Mouse (Mus musculus) intestine, embryonic 15.5 days (tissue): ENCODE measurements around the gene Ryr2. TPM values are rescaled to one million over a fixed set of nuclear protein-coding genes. Genes with fewer than 3 reads are reported as not detected.

Experiments
- ATAC-seq: fragments of 200-750 bp; cut with Nextera tagmentation; 2 replicates; pipeline ENCODE4 v1.8.0; 2017; ENCODE audit warnings: moderate TSS enrichment, moderate library complexity
- H3K27ac ChIP-seq: fragments of 300-500 bp; sonication (generic); 2 replicates; pipeline ENCODE4 v1.5.1; 2015; ENCODE audit warnings: mild to moderate bottlenecking, inconsistent platforms
- H3K27me3 ChIP-seq: fragments of 300-500 bp; sonication (generic); replicated peaks from 2 replicates; pipeline ENCODE4 v1.6.1; 2015; ENCODE audit warnings: inconsistent platforms
- H3K36me3 ChIP-seq: fragments of 300-500 bp; sonication (generic); 2 replicates; pipeline ENCODE4 v1.6.1; 2015; ENCODE audit warnings: inconsistent platforms
- H3K4me1 ChIP-seq: fragments of 300-500 bp; sonication (generic); replicated peaks from 2 replicates; pipeline ENCODE4 v1.6.1; 2015; ENCODE audit warnings: inconsistent platforms
- H3K4me2 ChIP-seq: fragments of 300-500 bp; sonication (generic); replicated peaks from 2 replicates; pipeline ENCODE4 v1.6.1; 2015; ENCODE audit warnings: mild to moderate bottlenecking, inconsistent platforms
- H3K4me3 ChIP-seq: fragments of 300-500 bp; sonication (generic); replicated peaks from 2 replicates; pipeline ENCODE4 v1.5.1; 2015; ENCODE audit warnings: inconsistent platforms
- H3K9ac ChIP-seq: fragments of 300-500 bp; sonication (generic); 2 replicates; pipeline ENCODE4 v1.6.1; 2015; ENCODE audit warnings: inconsistent platforms
- H3K9me3 ChIP-seq: fragments of 300-500 bp; sonication (generic); 2 replicates; pipeline ENCODE4 v1.6.1; 2016; ENCODE audit warnings: inconsistent platforms
- WGBS: fragments of 180-500 bp; shearing (Covaris S2); methylation state at CpG from one replicate; pipeline ENCODE4 v1.1.7; 2015; 5-methylcytosine and 5-hydroxymethylcytosine counted together
- polyA plus RNA-seq: library from polyadenylated mRNA; unstranded; fragments of >200 nt; fragmentation: Nextera tagmentation; extraction: Ambion mirVana; gene quantifications from 2 replicates; pipeline ENCODE4 v1.2.1, GENCODE M21; 2015

Gene Ryr2
- polyA plus RNA-seq, 1 experiment from 2014 or later, result 1.0 TPM

DNA sequence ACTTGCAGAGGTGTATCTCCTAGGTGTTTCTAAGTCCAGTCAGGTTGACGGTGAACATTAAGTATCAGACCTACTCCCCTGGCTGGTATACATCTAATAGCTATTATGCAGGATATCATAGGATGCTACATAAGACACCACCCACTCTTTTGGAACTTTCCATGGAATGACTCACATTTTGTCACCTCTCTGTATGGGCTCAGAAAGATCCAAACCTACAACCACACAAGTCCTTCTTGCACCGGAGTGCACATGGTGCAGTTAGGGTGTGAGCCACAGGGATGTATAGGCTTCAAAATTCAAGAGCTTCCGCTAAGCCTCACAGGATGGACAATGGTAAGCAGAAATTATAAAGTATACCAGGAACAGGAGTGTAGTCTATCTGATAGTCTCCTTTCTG, 52.8 kb downstream of the Ryr2 start:
- peaks cover 5% of the 10 kb centered on the region; the same call in 1 of the 2 replicates for H3K4me1 ChIP-seq
- no peaks in the 10 kb centered on the region for H3K27me3 ChIP-seq
- no peaks in the 10 kb centered on the region for H3K9me3 ChIP-seq
- H3K36me3 ChIP-seq, result no peaks in the 10 kb centered on the region
- H3K27ac ChIP-seq, result no peak overlapping the region
- H3K4me2 ChIP-seq, result no peak overlapping the region
- no peak overlapping the region for H3K4me3 ChIP-seq
- WGBS, result 96% methylated on average over 3 of the region's 3 CpGs
- H3K9ac ChIP-seq, result no peak overlapping the region
- no peak for ATAC-seq

DNA sequence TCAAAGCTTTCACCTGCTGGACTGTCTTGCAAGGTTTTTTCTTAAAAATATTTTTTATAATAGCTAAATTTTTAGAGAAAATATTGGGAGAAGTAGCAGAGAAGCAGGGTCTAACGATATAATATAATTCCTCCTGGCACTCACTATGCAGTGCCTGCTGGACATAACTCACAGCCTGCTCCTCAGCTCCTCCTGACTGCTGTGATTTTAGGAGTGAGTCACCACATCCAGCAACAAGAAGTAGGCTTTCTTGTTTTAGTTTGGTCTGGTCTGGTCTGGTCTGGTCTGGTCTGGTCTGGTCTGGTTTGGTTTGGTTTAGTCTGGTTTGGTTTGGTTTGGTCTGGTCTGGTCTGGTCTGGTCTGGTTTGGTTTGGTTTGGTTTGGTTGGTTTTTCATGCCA, 55.9 kb downstream of the Ryr2 start:
- Histone ChIP-seq H3K4me2 (no peak overlapping the region), H3K27me3 (no peaks in the 10 kb centered on the region), H3K9me3 (no peaks in the 10 kb centered on the region), H3K36me3 (no peaks in the 10 kb centered on the region), H3K27ac (no peak overlapping the region), H3K9ac (no peak overlapping the region), H3K4me1 (no peaks in the 10 kb centered on the region), H3K4me3 (no peak overlapping the region)
- ATAC-seq, result no peak
- WGBS, result 85% methylated on average over 1 of the region's 1 CpGs

DNA sequence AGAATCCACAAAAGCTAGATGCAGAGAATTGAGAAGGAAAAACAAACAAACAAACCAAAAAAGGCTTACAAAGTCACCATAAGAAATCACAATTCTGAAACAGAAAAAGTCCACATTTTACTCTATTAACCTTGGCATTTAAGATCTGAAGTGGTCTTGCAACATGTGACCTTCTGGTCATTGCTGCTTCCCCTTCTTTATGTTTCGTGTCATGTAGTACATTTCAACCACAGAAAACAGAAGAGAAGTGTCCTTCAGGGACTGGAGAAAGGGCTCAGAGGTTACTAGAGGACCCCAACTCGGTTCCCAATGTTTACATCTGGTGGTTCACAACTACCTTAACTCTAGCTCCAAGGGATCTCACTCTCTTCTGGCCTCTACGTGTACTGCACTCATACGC, 59.7 kb downstream of the Ryr2 start:
- Histone ChIP-seq H3K4me3 (no peak overlapping the region), H3K27me3 (no peaks in the 10 kb centered on the region), H3K4me2 (no peak overlapping the region), H3K36me3 (no peaks in the 10 kb centered on the region), H3K9ac (no peak overlapping the region), H3K9me3 (no peaks in the 10 kb centered on the region), H3K4me1 (no peaks in the 10 kb centered on the region), H3K27ac (no peak overlapping the region)
- WGBS, result 84% methylated on average over 4 of the region's 4 CpGs
- no peak for ATAC-seq

DNA sequence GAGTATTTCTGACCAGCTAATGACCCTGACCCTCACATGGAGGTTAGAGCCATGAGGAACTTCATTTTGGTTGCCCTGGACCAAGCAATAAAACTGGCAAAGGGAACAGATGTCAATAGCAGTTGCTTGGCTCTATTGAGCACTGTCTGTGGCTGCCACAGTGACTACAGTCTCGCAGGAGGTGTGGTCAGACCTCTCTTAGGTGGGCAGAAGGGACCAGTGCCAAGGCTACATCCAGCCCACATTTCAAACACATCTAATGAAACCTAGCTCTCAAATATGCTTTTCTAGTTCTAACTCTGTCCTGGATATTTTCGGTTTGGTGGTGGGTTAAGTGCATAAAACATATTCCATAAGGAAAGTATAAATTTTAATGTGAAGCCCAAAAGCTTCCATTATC, 62.0 kb downstream of the Ryr2 start:
- whole genome bisulfite sequencing, result 85% methylated on average over 2 of the region's 2 CpGs
- ATAC-seq, result no peak
- no peaks in the 10 kb centered on the region for H3K36me3 ChIP-seq
- H3K27me3 ChIP-seq, result no peaks in the 10 kb centered on the region
- no peak overlapping the region for H3K4me2 ChIP-seq
- no peak overlapping the region for H3K9ac ChIP-seq
- no peaks in the 10 kb centered on the region for H3K9me3 ChIP-seq
- no peaks in the 10 kb centered on the region for H3K4me1 ChIP-seq
- no peak overlapping the region for H3K27ac ChIP-seq
- H3K4me3 ChIP-seq, result no peak overlapping the region

DNA sequence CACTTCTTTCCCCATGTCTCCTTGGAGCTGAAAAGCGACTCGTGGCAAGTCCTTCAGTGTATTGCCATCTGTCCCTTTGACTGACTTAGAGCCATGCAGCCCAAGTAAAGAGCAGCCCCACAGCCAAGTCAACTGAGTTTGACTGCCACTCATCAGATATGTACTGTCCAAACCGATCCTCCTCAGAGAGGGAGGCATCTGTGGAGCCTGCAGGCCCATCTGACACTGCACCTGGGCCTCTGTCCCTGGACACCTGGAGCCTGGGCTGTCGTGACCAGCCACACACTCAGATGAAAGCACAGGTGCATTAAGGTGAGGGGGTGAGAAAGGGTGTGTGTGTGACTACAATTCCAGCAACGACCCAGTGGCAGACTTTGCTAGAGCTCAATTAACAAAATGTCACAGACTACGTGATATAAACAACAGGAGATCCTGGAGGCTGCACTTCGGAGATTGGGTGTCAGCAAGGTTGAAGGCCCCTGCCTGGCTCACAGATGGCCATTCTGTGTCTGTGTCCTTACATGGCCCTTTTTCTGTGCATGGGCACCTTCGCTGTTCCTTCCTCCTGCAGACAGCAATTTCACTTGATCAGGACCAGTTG, 63.8 kb downstream of the Ryr2 start:
- 68% methylated on average over 8 of the region's 8 CpGs for WGBS
- no peaks in the 10 kb centered on the region for H3K9me3 ChIP-seq

DNA sequence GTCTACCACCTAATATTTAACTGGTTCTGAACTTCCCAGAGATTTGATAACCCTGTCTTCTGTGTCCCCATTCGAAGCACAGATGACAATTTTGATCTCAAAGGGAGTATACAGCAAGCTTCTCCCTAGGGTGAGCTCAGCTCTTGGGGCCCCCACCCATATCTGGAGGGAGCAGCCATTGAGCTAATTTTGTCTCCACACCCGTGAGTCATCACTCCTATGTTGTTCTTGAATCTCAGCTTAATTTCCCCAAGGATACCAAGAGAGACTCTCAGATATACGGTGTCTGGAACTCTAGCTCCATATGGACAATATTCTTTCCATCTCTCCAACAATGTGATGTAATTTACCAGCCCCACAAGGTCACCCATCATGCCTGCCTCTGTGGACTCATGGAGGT, 66.8 kb downstream of the Ryr2 start:
- 82% methylated on average over 3 of the region's 3 CpGs for WGBS
- no peak overlapping the region for H3K4me2 ChIP-seq
- no peak for ATAC-seq
- H3K27ac ChIP-seq, result no peak overlapping the region
- no peak overlapping the region for H3K4me3 ChIP-seq
- no peaks in the 10 kb centered on the region for H3K36me3 ChIP-seq
- H3K9ac ChIP-seq, result no peak overlapping the region
- H3K4me1 ChIP-seq, result 0 out of 2 replicates have a peak, but pooled peaks cover 2% of the 10 kb centered on the region
- H3K27me3 ChIP-seq, result no peaks in the 10 kb centered on the region
- H3K9me3 ChIP-seq, result no peaks in the 10 kb centered on the region

More for the DNA sequence above, 63.8 kb downstream of the Ryr2 start:
- Histone ChIP-seq H3K9ac (no peak overlapping the region), H3K27me3 (no peaks in the 10 kb centered on the region), H3K36me3 (no peaks in the 10 kb centered on the region), H3K4me3 (no peak overlapping the region), H3K27ac (no peak overlapping the region), H3K4me1 (no peaks in the 10 kb centered on the region), H3K4me2 (no peak overlapping the region)
- no peak for ATAC-seq

DNA sequence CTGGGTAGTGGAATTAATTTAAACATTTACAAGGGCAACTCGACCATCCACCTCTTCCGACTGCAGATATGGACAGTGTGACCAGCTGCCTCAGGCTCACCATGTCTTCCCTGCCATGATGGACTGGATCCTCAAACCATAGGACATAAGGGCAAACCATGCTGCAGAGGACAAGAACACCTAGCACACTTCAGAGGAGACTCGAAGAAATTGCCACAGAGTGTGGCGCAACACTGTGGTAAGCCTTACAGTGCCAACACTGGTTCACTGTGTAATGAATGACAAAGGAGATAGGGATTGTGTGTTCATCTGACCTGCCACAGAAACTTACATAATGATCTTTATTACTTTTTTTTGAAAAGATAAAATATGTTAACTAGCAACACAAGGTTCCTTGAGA, 68.1 kb downstream of the Ryr2 start:
- no peak for ATAC-seq
- H3K9me3 ChIP-seq, result no peaks in the 10 kb centered on the region
- H3K27ac ChIP-seq, result no peak overlapping the region
- no peak overlapping the region for H3K9ac ChIP-seq
- H3K27me3 ChIP-seq, result no peaks in the 10 kb centered on the region
- H3K4me1 ChIP-seq, result 0 out of 2 replicates have a peak, but pooled peaks cover 2% of the 10 kb centered on the region
- 87% methylated on average over 4 of the region's 4 CpGs for WGBS
- no peaks in the 10 kb centered on the region for H3K36me3 ChIP-seq
- H3K4me3 ChIP-seq, result no peak overlapping the region
- no peak overlapping the region for H3K4me2 ChIP-seq

DNA sequence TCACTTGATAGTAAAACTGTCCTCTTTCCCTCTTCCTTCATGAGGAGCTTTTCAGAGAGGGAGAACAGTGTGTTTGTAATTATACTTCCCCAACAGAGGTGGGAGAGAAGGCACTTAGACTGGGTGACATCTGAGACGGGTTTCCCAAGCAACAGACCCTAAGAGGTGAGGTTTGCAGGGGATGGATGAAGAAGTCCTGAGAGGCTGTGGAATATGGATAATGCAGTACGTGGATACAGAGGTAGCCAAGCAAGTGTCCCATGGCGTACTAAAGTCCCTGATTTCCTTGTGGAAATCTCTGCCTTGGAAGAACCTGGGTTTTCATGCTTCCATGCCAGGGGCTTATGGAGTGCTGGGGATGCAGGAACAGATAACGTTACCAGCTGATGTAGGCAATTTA, 69.5 kb downstream of the Ryr2 start:
- no peak overlapping the region for H3K4me3 ChIP-seq
- no peak overlapping the region for H3K4me2 ChIP-seq
- H3K4me1 ChIP-seq, result 0 out of 2 replicates have a peak, but pooled peaks cover 2% of the 10 kb centered on the region
- no peaks in the 10 kb centered on the region for H3K27me3 ChIP-seq
- H3K36me3 ChIP-seq, result no peaks in the 10 kb centered on the region
- H3K9me3 ChIP-seq, result no peaks in the 10 kb centered on the region
- no peak for ATAC-seq
- 66% methylated on average over 4 of the region's 4 CpGs for WGBS
- H3K27ac ChIP-seq, result no peak overlapping the region
- no peak overlapping the region for H3K9ac ChIP-seq

DNA sequence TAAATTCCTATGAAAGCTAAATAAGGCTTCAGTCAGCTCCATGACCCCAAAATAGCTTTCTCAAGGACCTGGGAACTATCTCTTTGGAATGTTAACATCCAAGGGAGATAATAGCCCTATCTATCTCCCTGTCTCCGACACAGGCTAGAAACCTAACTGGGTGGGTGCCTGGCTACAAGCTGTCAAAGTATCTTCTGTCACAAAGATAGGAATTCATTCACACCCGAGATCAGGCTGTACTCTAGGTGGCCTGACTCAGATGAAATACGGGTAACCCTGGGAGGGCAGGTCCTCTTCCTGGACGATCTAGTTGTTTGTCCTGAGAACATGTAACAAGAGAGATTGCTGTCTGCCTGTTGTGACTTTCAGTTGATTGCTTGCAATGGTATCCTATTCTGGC, 69.9 kb downstream of the Ryr2 start:
- H3K9me3 ChIP-seq, result no peaks in the 10 kb centered on the region
- H3K9ac ChIP-seq, result no peak overlapping the region
- H3K4me1 ChIP-seq, result 0 out of 2 replicates have a peak, but pooled peaks cover 2% of the 10 kb centered on the region
- H3K4me3 ChIP-seq, result no peak overlapping the region
- 10% methylated on average over 4 of the region's 4 CpGs for WGBS
- peak; percentile 65 for ATAC-seq
- no peaks in the 10 kb centered on the region for H3K27me3 ChIP-seq
- no peak overlapping the region for H3K4me2 ChIP-seq
- H3K36me3 ChIP-seq, result no peaks in the 10 kb centered on the region
- no peak overlapping the region for H3K27ac ChIP-seq

DNA sequence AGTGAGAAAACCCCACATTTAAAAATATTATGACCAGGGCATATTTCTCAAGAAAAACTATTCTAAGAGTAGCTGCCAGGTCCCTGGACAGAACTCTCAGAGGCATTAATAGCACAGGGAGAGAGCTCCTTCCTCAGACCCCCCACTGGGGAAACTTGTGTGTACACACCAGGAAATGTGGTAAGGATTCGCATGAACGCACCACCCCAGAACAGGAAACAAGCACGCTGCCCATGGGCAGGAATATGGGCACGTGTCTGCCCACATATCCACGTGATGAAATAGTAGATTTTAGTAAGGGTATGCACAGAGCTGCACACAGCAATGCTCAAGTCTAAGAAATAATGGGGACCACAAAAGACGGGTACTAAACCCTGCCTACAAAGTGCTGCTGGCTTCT, 72.8 kb downstream of the Ryr2 start:
- H3K27me3 ChIP-seq, result no peaks in the 10 kb centered on the region
- H3K4me3 ChIP-seq, result no peak overlapping the region
- no peaks in the 10 kb centered on the region for H3K9me3 ChIP-seq
- ATAC-seq, result no peak
- no peak overlapping the region for H3K9ac ChIP-seq
- no peak overlapping the region for H3K27ac ChIP-seq
- H3K36me3 ChIP-seq, result no peaks in the 10 kb centered on the region
- WGBS, result 78% methylated on average over 6 of the region's 6 CpGs
- 0 out of 2 replicates have a peak, but pooled peaks cover 2% of the 10 kb centered on the region for H3K4me1 ChIP-seq
- H3K4me2 ChIP-seq, result no peak overlapping the region

DNA sequence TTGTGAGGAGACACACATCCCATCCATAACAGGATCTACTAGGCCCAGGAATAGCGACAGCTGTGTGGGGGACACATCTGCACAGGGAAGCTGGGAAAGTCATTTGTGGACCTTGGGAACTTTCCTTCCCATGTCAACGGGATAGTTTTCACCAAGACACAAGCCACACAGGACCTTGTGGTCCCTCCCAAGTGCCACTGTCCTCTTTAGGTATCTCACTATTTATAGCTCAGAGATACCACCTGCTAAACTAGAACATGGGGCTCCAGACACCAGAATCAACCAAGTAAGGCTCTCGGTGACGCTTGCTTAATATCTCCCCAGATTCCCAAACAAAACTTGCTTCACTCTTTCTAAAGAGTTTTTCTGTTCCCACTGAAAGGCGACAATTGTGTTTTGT, 73.5 kb downstream of the Ryr2 start:
- no peaks in the 10 kb centered on the region for H3K27me3 ChIP-seq
- no peak overlapping the region for H3K4me2 ChIP-seq
- no peak for ATAC-seq
- no peaks in the 10 kb centered on the region for H3K36me3 ChIP-seq
- 0 out of 2 replicates have a peak, but pooled peaks cover 2% of the 10 kb centered on the region for H3K4me1 ChIP-seq
- H3K4me3 ChIP-seq, result no peak overlapping the region
- no peak overlapping the region for H3K27ac ChIP-seq
- H3K9me3 ChIP-seq, result no peaks in the 10 kb centered on the region
- WGBS, result 88% methylated on average over 5 of the region's 5 CpGs
- H3K9ac ChIP-seq, result no peak overlapping the region

DNA sequence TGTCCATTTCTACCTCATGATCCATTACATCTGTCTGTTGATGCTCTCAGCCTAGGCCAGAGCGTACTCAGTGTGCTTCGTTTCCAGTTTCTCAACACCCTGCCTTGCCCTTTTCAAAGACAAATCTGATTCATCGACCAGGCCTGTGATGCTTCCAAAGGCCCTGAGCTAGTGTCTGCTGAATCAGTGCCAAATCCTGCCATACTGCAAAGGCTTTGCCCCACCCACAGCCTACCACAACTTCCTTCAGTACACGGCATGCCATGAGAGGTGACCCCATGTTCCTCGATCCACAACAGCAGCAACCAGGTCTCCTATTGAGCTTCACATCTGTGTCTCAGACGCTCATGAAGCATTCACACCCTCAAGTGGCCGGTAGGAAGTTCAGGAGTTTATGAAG, 76.9 kb downstream of the Ryr2 start:
- 84% methylated on average over 7 of the region's 7 CpGs for WGBS
- Histone ChIP-seq H3K4me2 (no peak overlapping the region), H3K4me1 (no peaks in the 10 kb centered on the region)

DNA sequence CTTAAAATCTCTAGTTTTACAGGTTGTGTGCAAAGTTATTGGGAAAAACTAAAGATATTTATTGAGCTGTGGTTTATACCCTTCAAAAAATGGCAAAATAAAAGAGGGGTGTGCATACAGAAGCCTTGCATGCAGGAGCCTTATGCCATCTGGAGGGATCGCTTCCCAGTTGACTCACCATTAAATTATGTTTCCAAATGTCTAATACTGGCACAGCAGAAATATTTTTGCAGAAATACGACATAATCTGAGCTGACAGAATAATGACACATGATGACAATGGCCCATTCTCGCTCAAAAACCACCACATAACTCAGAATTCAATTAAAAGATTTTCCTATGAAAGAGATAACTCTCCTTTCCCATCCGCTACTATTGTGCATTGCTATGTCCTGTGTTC, 77.4 kb downstream of the Ryr2 start:
- H3K4me2 ChIP-seq, result no peak overlapping the region
- H3K36me3 ChIP-seq, result no peaks in the 10 kb centered on the region
- H3K9ac ChIP-seq, result no peak overlapping the region
- whole genome bisulfite sequencing, result 88% methylated on average over 4 of the region's 4 CpGs
- no peak overlapping the region for H3K27ac ChIP-seq
- H3K9me3 ChIP-seq, result no peaks in the 10 kb centered on the region
- H3K27me3 ChIP-seq, result no peaks in the 10 kb centered on the region
- H3K4me3 ChIP-seq, result no peak overlapping the region
- H3K4me1 ChIP-seq, result no peaks in the 10 kb centered on the region
- no peak for ATAC-seq

More for the DNA sequence above, 76.9 kb downstream of the Ryr2 start:
- no peaks in the 10 kb centered on the region for H3K36me3 ChIP-seq
- no peak overlapping the region for H3K9ac ChIP-seq
- no peak for ATAC-seq
- H3K27ac ChIP-seq, result no peak overlapping the region
- H3K27me3 ChIP-seq, result no peaks in the 10 kb centered on the region
- H3K4me3 ChIP-seq, result no peak overlapping the region
- no peaks in the 10 kb centered on the region for H3K9me3 ChIP-seq
